Mouse (Mus musculus): ENCODE measurements around the gene Mrps10. TPM values are rescaled to one million over a fixed set of nuclear protein-coding genes. Genes with fewer than 3 reads are reported as not detected.

Mrps10 gene
- polyA plus RNA-seq, 1 experiment = 97.9 TPM

DNA sequence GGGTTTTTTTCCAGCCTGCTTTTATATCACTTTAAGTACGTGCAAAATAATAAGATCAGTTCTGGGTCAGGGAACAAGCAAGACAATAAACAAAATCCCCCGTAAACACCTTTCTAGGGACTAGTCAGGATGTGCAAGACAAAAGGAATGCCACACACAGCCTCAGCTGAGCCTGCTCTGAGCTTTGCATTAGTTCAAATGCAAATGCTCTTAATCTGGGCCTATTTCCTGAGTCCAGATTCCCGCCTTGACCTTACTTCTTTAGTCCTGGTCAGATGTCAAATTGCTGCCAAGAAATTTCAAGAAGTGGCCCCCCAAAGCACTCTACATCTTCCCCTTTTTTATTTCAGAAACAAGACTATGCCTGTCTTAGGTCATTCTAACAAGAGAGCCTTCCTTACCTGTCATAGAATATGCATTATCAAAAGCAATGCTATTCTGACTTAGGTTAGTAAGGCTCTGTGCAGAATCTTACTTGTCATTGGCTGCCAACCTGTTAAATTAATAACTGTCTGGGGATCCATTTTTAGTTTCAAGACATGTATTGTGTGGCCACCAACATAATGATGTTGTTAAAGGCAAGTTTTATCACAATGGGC, 18.9 kb upstream of the Mrps10 start:
- Histone ChIP-seq H3K4me3 (no peak overlapping the region), H3K79me2 (ENCODE audit: control insufficient read depth, insufficient read depth) (no peaks in the 10 kb centered on the region), H3K36me3 (ENCODE audit: control insufficient read depth, insufficient read depth) (peaks cover 14% of the 10 kb centered on the region), H3K4me2 (ENCODE audit: low read depth) (no peak overlapping the region), H3K27me3 (ENCODE audit: control insufficient read depth, insufficient read depth, insufficient read length) (no peaks in the 10 kb centered on the region), H3ac (ENCODE audit: control insufficient read depth, insufficient read length) (no peak overlapping the region)
- no peak for TF ChIP-seq POLR2A (IDR thresholded peaks at IDR 0.05; ENCODE audit: insufficient read length, low read depth)
- no peak for TF ChIP-seq TCF12 (IDR thresholded peaks at IDR 0.05; ENCODE audit: insufficient read depth, poor library complexity, severe bottlenecking)
- TF ChIP-seq E2F4 (IDR thresholded peaks at IDR 0.05; ENCODE audit: insufficient read depth) = no peak
- no peak for TF ChIP-seq POLR2AphosphoS2 (IDR thresholded peaks at IDR 0.05; ENCODE audit: insufficient read length, low read depth)
- no peak for TF ChIP-seq MYOD1 (IDR thresholded peaks at IDR 0.05; ENCODE audit: control insufficient read depth in 1 of 3, insufficient read length in 2 of 3, low read depth in 2 of 3)
- no peak for TF ChIP-seq CEBPB (IDR thresholded peaks at IDR 0.05; ENCODE audit: insufficient read depth, poor library complexity, severe bottlenecking)

DNA sequence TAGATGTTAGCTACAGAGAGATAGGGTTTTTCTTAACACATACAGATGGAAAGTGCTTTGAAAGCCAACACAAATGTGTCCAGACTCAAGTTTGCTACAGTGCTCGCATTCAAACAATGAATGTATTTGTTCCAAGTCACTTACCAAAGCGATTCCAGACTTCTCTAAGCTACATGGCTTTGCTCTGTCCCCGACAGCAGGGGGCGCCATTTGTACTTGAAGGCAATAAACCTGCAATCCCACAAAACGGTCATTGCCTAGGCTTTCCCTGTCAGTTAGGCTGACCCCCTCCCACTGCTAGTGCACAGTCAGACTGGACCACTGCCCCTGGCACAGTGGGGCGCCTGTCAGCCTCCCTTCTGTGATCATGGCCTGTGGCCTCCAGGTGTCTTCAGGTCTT, 8.7 kb upstream of the Mrps10 start:
- H3ac ChIP-seq (ENCODE audit: control insufficient read depth, insufficient read length) = no peak overlapping the region
- TF ChIP-seq MYOG (IDR thresholded peaks at IDR 0.05; ENCODE audit: control insufficient read depth in 1 of 3, insufficient read depth in 1 of 3, insufficient read length in 2 of 3, low read depth in 2 of 3) (no peak), REST (IDR thresholded peaks at IDR 0.05; ENCODE audit: insufficient read depth, insufficient read length) (no peak), POLR2AphosphoS2 (IDR thresholded peaks at IDR 0.05; ENCODE audit: insufficient read length, low read depth) (no peak), E2F4 (IDR thresholded peaks at IDR 0.05; ENCODE audit: insufficient read depth) (no peak), SRF (IDR thresholded peaks at IDR 0.05; ENCODE audit: control insufficient read depth, insufficient read length, low read depth) (no peak), TCF3 (IDR thresholded peaks at IDR 0.05; ENCODE audit: insufficient read length, low read depth) (no peak), MYOD1 (IDR thresholded peaks at IDR 0.05; ENCODE audit: control insufficient read depth in 1 of 3, insufficient read length in 2 of 3, low read depth in 2 of 3) (no peak), TCF12 (IDR thresholded peaks at IDR 0.05; ENCODE audit: insufficient read depth, poor library complexity, severe bottlenecking) (no peak), CEBPB (IDR thresholded peaks at IDR 0.05; ENCODE audit: insufficient read depth, poor library complexity, severe bottlenecking) (no peak), USF1 (IDR thresholded peaks at IDR 0.05; ENCODE audit: low read depth) (no peak), MAX (IDR thresholded peaks at IDR 0.05; ENCODE audit: low read depth) (no peak), POLR2A (IDR thresholded peaks at IDR 0.05; ENCODE audit: insufficient read length, low read depth) (no peak)
- H3K4me3 ChIP-seq = no peak overlapping the region
- no peaks in the 10 kb centered on the region for H3K79me2 ChIP-seq (ENCODE audit: control insufficient read depth, insufficient read depth)
- H3K27me3 ChIP-seq (ENCODE audit: control insufficient read depth, insufficient read depth, insufficient read length) = no peaks in the 10 kb centered on the region
- H3K4me2 ChIP-seq (ENCODE audit: low read depth) = no peak overlapping the region
- H3K36me3 ChIP-seq (ENCODE audit: control insufficient read depth, insufficient read depth) = peaks cover 3% of the 10 kb centered on the region

DNA sequence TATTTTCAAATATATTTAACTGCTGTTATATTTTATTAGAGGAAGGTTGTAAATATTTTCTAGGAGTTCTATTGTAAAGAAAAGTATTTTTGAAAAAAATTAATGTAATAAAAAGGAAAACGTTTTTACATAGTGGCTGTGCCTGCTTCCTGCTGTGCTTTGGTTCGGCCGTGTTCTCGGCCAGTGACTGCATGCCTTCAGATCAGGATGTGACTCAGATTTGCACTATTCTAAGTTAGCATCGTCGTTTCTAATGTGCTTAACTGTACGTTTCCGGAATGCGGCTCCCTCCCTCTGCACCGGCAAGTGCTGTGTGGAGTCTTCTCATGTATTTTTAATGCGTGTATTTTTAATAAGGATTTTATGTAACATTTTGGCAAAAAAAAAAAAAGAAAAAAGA, 7.3 kb upstream of the Mrps10 start:
- no peaks in the 10 kb centered on the region for H3K36me3 ChIP-seq (ENCODE audit: control insufficient read depth, insufficient read depth)
- H3ac ChIP-seq (ENCODE audit: control insufficient read depth, insufficient read length) = no peak overlapping the region
- H3K27me3 ChIP-seq (ENCODE audit: control insufficient read depth, insufficient read depth, insufficient read length) = no peaks in the 10 kb centered on the region
- no peak overlapping the region for H3K4me2 ChIP-seq (ENCODE audit: low read depth)
- no peaks in the 10 kb centered on the region for H3K79me2 ChIP-seq (ENCODE audit: control insufficient read depth, insufficient read depth)
- TF ChIP-seq E2F4 (IDR thresholded peaks at IDR 0.05; ENCODE audit: insufficient read depth) (no peak), MYOG (IDR thresholded peaks at IDR 0.05; ENCODE audit: control insufficient read depth in 1 of 3, insufficient read depth in 1 of 3, insufficient read length in 2 of 3, low read depth in 2 of 3) (no peak), TCF12 (IDR thresholded peaks at IDR 0.05; ENCODE audit: insufficient read depth, poor library complexity, severe bottlenecking) (no peak), POLR2A (IDR thresholded peaks at IDR 0.05; ENCODE audit: insufficient read length, low read depth) (no peak), REST (IDR thresholded peaks at IDR 0.05; ENCODE audit: insufficient read depth, insufficient read length) (no peak), POLR2AphosphoS2 (IDR thresholded peaks at IDR 0.05; ENCODE audit: insufficient read length, low read depth) (no peak), USF1 (IDR thresholded peaks at IDR 0.05; ENCODE audit: low read depth) (no peak), SRF (IDR thresholded peaks at IDR 0.05; ENCODE audit: control insufficient read depth, insufficient read length, low read depth) (no peak)
- no peak overlapping the region for H3K4me3 ChIP-seq

DNA sequence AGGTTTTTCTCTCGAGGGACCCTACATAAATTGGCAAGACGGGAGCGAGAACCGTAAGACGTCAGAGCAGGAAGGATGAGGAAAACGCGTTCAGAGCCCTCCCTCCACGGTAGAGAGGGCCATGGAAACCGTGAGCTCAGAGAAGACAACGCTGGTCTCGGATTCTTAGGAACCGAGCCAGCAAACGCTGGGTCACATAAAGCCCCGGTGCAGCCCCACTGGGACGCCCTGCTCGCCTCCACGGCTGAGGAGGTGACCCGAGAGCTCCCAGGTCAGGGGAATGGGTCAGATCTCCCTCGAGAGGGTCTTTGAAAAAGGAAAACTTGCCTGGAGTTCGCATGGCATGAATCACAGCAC, 378 bp downstream of the Mrps10 start:
- H3K27me3 ChIP-seq (ENCODE audit: control insufficient read depth, insufficient read depth, insufficient read length) = no peaks in the 10 kb centered on the region
- H3K4me3 ChIP-seq = peak overlapping the region; percentile 81
- peak overlapping the region; percentile 79 for H3K4me2 ChIP-seq (ENCODE audit: low read depth)
- TF ChIP-seq TCF3 (IDR thresholded peaks at IDR 0.05; ENCODE audit: insufficient read length, low read depth) (no peak), TCF12 (IDR thresholded peaks at IDR 0.05; ENCODE audit: insufficient read depth, poor library complexity, severe bottlenecking) (no peak), USF1 (IDR thresholded peaks at IDR 0.05; ENCODE audit: low read depth) (no peak)
- peak overlapping the region; percentile 25 for H3ac ChIP-seq (ENCODE audit: control insufficient read depth, insufficient read length)
- H3K36me3 ChIP-seq (ENCODE audit: control insufficient read depth, insufficient read depth) = peaks cover 17% of the 10 kb centered on the region
- peaks cover 9% of the 10 kb centered on the region for H3K79me2 ChIP-seq (ENCODE audit: control insufficient read depth, insufficient read depth)

DNA sequence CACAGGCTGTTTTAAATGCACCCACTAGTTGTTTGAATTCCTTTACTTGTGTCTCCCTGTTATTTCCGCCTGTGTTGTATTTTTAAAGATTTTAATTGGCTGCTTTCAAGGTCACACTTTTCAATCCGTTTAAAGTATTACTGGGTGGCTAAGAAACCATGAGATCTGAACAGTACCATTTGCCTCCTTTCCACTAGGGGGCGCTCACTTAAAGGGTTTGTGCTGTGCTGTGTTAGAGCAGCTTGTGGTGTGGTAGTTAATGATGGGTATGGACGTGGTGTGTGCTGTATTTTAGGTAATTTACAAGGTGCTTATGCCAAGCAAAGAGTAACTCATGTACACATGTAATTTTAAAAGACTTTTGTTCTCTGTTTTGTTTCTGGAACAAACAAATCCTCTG, 2.8 kb downstream of the Mrps10 start:
- peak overlapping the region; percentile 13 for H3K4me2 ChIP-seq (ENCODE audit: low read depth)
- no peaks in the 10 kb centered on the region for H3K27me3 ChIP-seq (ENCODE audit: control insufficient read depth, insufficient read depth, insufficient read length)
- H3K79me2 ChIP-seq (ENCODE audit: control insufficient read depth, insufficient read depth) = peaks cover 9% of the 10 kb centered on the region
- H3K4me3 ChIP-seq = no peak overlapping the region
- H3K36me3 ChIP-seq (ENCODE audit: control insufficient read depth, insufficient read depth) = peaks cover 40% of the 10 kb centered on the region
- H3ac ChIP-seq (ENCODE audit: control insufficient read depth, insufficient read length) = no peak overlapping the region
- TF ChIP-seq TCF3 (IDR thresholded peaks at IDR 0.05; ENCODE audit: insufficient read length, low read depth) = no peak
- no peak for TF ChIP-seq MAX (IDR thresholded peaks at IDR 0.05; ENCODE audit: low read depth)
